Mouse (Mus musculus) C2C12 (cell line): ENCODE results near the gene Mcoln2. TPM values are rescaled to one million over a fixed set of nuclear protein-coding genes. Genes with fewer than 3 reads are reported as not detected.

ENCODE experiments used
- H3K27me3 ChIP-seq: one replicate; pipeline ENCODE4 v1.6.1; 2011; ENCODE audit not compliant: control insufficient read depth, insufficient read depth, insufficient read length
- H3K36me3 ChIP-seq: one replicate; pipeline ENCODE4 v1.6.1; 2011; ENCODE audit not compliant: control insufficient read depth, insufficient read depth
- H3K4me3 ChIP-seq: one replicate; pipeline ENCODE4 v1.5.1; 2011; ENCODE audit warnings: mild to moderate bottlenecking, control low read depth; ENCODE audit not compliant: poor library complexity, insufficient read depth, severe bottlenecking
- H3K79me2 ChIP-seq: one replicate; pipeline ENCODE4 v1.6.1; 2011; ENCODE audit not compliant: control insufficient read depth, insufficient read depth
- H3K79me3 ChIP-seq: one replicate; pipeline ENCODE4 v1.6.1; 2011; ENCODE audit warnings: low read depth, control low read depth
- H3ac ChIP-seq: one replicate; pipeline ENCODE3; 2011; ENCODE audit warnings: low read depth; ENCODE audit not compliant: control insufficient read depth, insufficient read length
- CEBPB ChIP-seq: IDR thresholded peaks from one replicate; pipeline ENCODE4 v1.6.1; 2011; ENCODE audit warnings: low read depth, mild to moderate bottlenecking, control low read depth, moderate library complexity
- CTCF ChIP-seq: IDR thresholded peaks from one replicate; pipeline ENCODE4 v1.5.1; 2011; ENCODE audit not compliant: control insufficient read depth, insufficient read depth, insufficient read length
- FOSL1 ChIP-seq: IDR thresholded peaks from one replicate; pipeline ENCODE4 v1.8.0; 2011; ENCODE audit warnings: mild to moderate bottlenecking, low read length; ENCODE audit not compliant: poor library complexity, insufficient read depth, severe bottlenecking
- MAX ChIP-seq: IDR thresholded peaks from one replicate; pipeline ENCODE4 v1.6.1; 2011; ENCODE audit warnings: mild to moderate bottlenecking, control low read depth
- MYOD1 ChIP-seq: IDR thresholded peaks from one replicate; pipeline ENCODE4 v1.6.1; 2011; ENCODE audit warnings: low read depth; ENCODE audit not compliant: control insufficient read depth, insufficient read length
- MYOG ChIP-seq: IDR thresholded peaks from one replicate; pipeline ENCODE4 v1.6.1; 2011; ENCODE audit not compliant: control insufficient read depth, insufficient read length; ENCODE audit errors: extremely low read depth
- USF1 ChIP-seq: IDR thresholded peaks from one replicate; pipeline ENCODE4 v1.6.1; 2011; ENCODE audit warnings: low read depth, mild to moderate bottlenecking, control low read depth, moderate library complexity
- polyA plus RNA-seq: library from polyadenylated mRNA; unstranded; fragments of >200 nt; fragmentation: generic; extraction: Trizol; gene quantifications from one replicate; pipeline ENCODE4 v1.2.1, GENCODE M21; 2012; ENCODE audit warnings: missing spikeins

The Mcoln2 gene
- polyA plus RNA-seq, 1 experiment, result 0.01 TPM

GRCm38 (mm10) chr3:146228559-146229310, 79.1 kb downstream of the Mcoln2 start:
- no peak overlapping the region for H3K4me3 ChIP-seq
- no peak overlapping the region for H3ac ChIP-seq
- H3K79me3 ChIP-seq, result no peaks in the 10 kb centered on the region
- no peaks in the 10 kb centered on the region for H3K27me3 ChIP-seq
- TF ChIP-seq CEBPB (no peak), MYOG (no peak), MAX (no peak), FOSL1 (no peak), CTCF (no peak)
- H3K36me3 ChIP-seq, result no peaks in the 10 kb centered on the region
- H3K79me2 ChIP-seq, result no peaks in the 10 kb centered on the region

GRCm38 (mm10) chr3:146232708-146233107, 83.1 kb downstream of the Mcoln2 start:
- no peak overlapping the region for H3ac ChIP-seq
- no peaks in the 10 kb centered on the region for H3K36me3 ChIP-seq
- no peak overlapping the region for H3K4me3 ChIP-seq
- no peak for TF ChIP-seq FOSL1
- TF ChIP-seq CTCF, result no peak
- TF ChIP-seq MYOG, result no peak
- TF ChIP-seq CEBPB, result no peak
- TF ChIP-seq MAX, result no peak
- TF ChIP-seq MYOD1, result no peak
- TF ChIP-seq USF1, result no peak
- H3K79me3 ChIP-seq, result no peaks in the 10 kb centered on the region
- no peaks in the 10 kb centered on the region for H3K79me2 ChIP-seq
- no peaks in the 10 kb centered on the region for H3K27me3 ChIP-seq

GRCm38 (mm10) chr3:146233741-146234140, 84.1 kb downstream of the Mcoln2 start:
- TF ChIP-seq MYOD1 (no peak), MAX (no peak), FOSL1 (no peak), MYOG (no peak), CEBPB (no peak), CTCF (no peak)
- H3K27me3 ChIP-seq, result no peaks in the 10 kb centered on the region

GRCm38 (mm10) chr3:146234530-146234929, 84.9 kb downstream of the Mcoln2 start:
- Histone ChIP-seq H3K4me3 (no peak overlapping the region), H3K36me3 (no peaks in the 10 kb centered on the region), H3K79me2 (no peaks in the 10 kb centered on the region), H3K27me3 (no peaks in the 10 kb centered on the region), H3K79me3 (no peaks in the 10 kb centered on the region), H3ac (no peak overlapping the region)
- TF ChIP-seq CEBPB (no peak), CTCF (no peak), USF1 (no peak), MYOD1 (no peak), MAX (no peak), MYOG (no peak), FOSL1 (no peak)

More at GRCm38 (mm10) chr3:146233741-146234140, 84.1 kb downstream of the Mcoln2 start:
- Histone ChIP-seq H3ac (no peak overlapping the region), H3K79me2 (no peaks in the 10 kb centered on the region), H3K79me3 (no peaks in the 10 kb centered on the region), H3K4me3 (no peak overlapping the region), H3K36me3 (no peaks in the 10 kb centered on the region)

- TF ChIP-seq MYOG (no peak), CTCF (no peak), MYOD1 (no peak), CEBPB (no peak), USF1 (no peak), FOSL1 (no peak), MAX (no peak)
- H3K36me3 ChIP-seq, result no peaks in the 10 kb centered on the region
- H3K27me3 ChIP-seq, result no peaks in the 10 kb centered on the region
- no peaks in the 10 kb centered on the region for H3K79me3 ChIP-seq
- no peak overlapping the region for H3K4me3 ChIP-seq
- H3ac ChIP-seq, result no peak overlapping the region
- H3K79me2 ChIP-seq, result no peaks in the 10 kb centered on the region
Observed at GRCm38 (mm10) chr3:146236280-146236679, 86.6 kb downstream of the Mcoln2 start.

- no peaks in the 10 kb centered on the region for H3K79me2 ChIP-seq
- no peaks in the 10 kb centered on the region for H3K36me3 ChIP-seq
- H3K27me3 ChIP-seq, result no peaks in the 10 kb centered on the region
- no peak overlapping the region for H3ac ChIP-seq
- H3K4me3 ChIP-seq, result no peak overlapping the region
- TF ChIP-seq MYOG (no peak), MAX (no peak), CEBPB (no peak), CTCF (no peak), MYOD1 (no peak), USF1 (no peak), FOSL1 (no peak)
- no peaks in the 10 kb centered on the region for H3K79me3 ChIP-seq
Observed at GRCm38 (mm10) chr3:146237676-146238075, 88.0 kb downstream of the Mcoln2 start.
